Comparison of ENCODE assay signal across 12 mouse cellular contexts in genomic region chr11:76125386-76125785, GRCm38 (mm10). TPM values are rescaled to one million over a fixed set of nuclear protein-coding genes. Genes with fewer than 3 reads are reported as not detected.
A peak's percentile ranks its signal among the peaks of the same experiment; 100 is the strongest.
DNase-seq lines count a peak whose midpoint lies in the region; ATAC-seq and TF ChIP-seq lines count a peak whose summit lies in the region.
"Had no signal": no experiment of that assay in that cellular context is flagged by ENCODE, and none has a peak within 500 bp of the region (broad histone marks: within the 10 kb centered on the region; RNA-seq: fewer than 3 reads in every experiment).

No protein-coding gene starts in this region.

- peak; percentile 32; the same call in 1 of the 2 replicates for ATAC-seq in lung, postnatal 0 days

- intact Hi-C loops in gastrocnemius, adult 2 months (cut with DNase I), result no loop called here
- intact Hi-C loops in heart, postnatal 10 days (cut with DNase I), result no loop called here

- H3K9me3 ChIP-seq in lung, postnatal 0 days (ENCODE audit: low read length), result no peaks in the 10 kb centered on the region
- H3K9me3 ChIP-seq: kidney, embryonic 15.5 days; neural tube, embryonic 13.5 days had no signal

- H3K36me3 ChIP-seq in lung, postnatal 0 days (ENCODE audit: insufficient read depth, low read length), result no peaks in the 10 kb centered on the region

- H3K27me3 ChIP-seq in lung, postnatal 0 days (replicated peaks; ENCODE audit: insufficient read depth, low read length), result no peaks in the 10 kb centered on the region
- H3K27me3 ChIP-seq: kidney, embryonic 15.5 days; neural tube, embryonic 13.5 days had no signal

- H3K27ac ChIP-seq in gastrocnemius, adult 2 months, result peak overlapping the region; percentile 76
- no peak overlapping the region for H3K27ac ChIP-seq in lung, postnatal 0 days (ENCODE audit: low read length)
- H3K27ac ChIP-seq: kidney, embryonic 15.5 days; neural tube, embryonic 13.5 days had no signal

- no peak for TF ChIP-seq EP300 in lung, postnatal 0 days (IDR thresholded peaks at IDR 0.05)

- 43% methylated on average over 8 of the region's 8 CpGs for WGBS in lung, postnatal 0 days

- no peaks in the 10 kb centered on the region for H3K4me1 ChIP-seq in lung, postnatal 0 days (ENCODE audit: insufficient read depth, low read depth, low read length)
- H3K4me1 ChIP-seq: neural tube, embryonic 13.5 days had no signal

- DNase-seq in gastrocnemius, adult 2 months, result peak; percentile 51
- DNase-seq in gastrocnemius, postnatal 25 days, result no peak
- peak; percentile 56 for DNase-seq in lung, postnatal 0 days (ENCODE audit: low spot score)
- DNase-seq in lung, postnatal 36 days, result no peak
- peak; percentile 65 to 73 for DNase-seq in heart, postnatal 10 days
- DNase-seq in yolk sac, embryonic 10.5 days (ENCODE audit: low spot score), result peak; percentile 67
- no peak for DNase-seq in adrenal gland, postnatal 36 days
- DNase-seq in thymus, adult 18-20 months, result no peak
- DNase-seq: adrenal gland, postnatal 10 days; cerebellum, adult 18-20 months had no signal

- no peak overlapping the region for H3K4me2 ChIP-seq in lung, postnatal 0 days (replicated peaks; ENCODE audit: low read depth, low read length)
- H3K4me2 ChIP-seq: kidney, embryonic 15.5 days; neural tube, embryonic 13.5 days had no signal

- H3K4me3 ChIP-seq in gastrocnemius, adult 2 months, result peak overlapping the region; percentile 37
- H3K4me3 ChIP-seq in lung, postnatal 0 days (ENCODE audit: low read depth, low read length), result no peak overlapping the region
- H3K4me3 ChIP-seq: kidney, embryonic 15.5 days; neural tube, embryonic 13.5 days had no signal

- TF ChIP-seq CTCF in gastrocnemius, adult 2 months (IDR thresholded peaks at IDR 0.05), result no peak
- TF ChIP-seq CTCF in lung, postnatal 0 days (IDR thresholded peaks at IDR 0.05), result no peak

- H3K9ac ChIP-seq in lung, postnatal 0 days (replicated peaks; ENCODE audit: low read depth), result no peak overlapping the region
- H3K9ac ChIP-seq: kidney, embryonic 15.5 days; neural tube, embryonic 13.5 days had no signal

RNA-seq across cellular contexts. Expression of gene Vps53, which starts 54.1 kb away (rescaled TPM):
- total RNA-seq in gastrocnemius, adult 2 months (2021), result 10 to 100 TPM; 22.0 to 22.1 TPM
- total RNA-seq in gastrocnemius, postnatal 25 days (2021), result 10 to 100 TPM; 19.9 to 22.6 TPM
- polyA plus RNA-seq in lung, postnatal 0 days (2015; fragmentation: Nextera tagmentation; extraction: Ambion mirVana), result 28.5 and 29.7 TPM in 2 replicates
- 10 to 100 TPM; 31.0 to 32.7 TPM for total RNA-seq in heart, postnatal 10 days (2021)
- 10 to 100 TPM; 49.2 to 54.2 TPM for total RNA-seq in adrenal gland, postnatal 36 days (2021)

RNA-seq across cellular contexts. Expression of gene Fam57a, which starts 54.1 kb away (rescaled TPM):
- 1 to 10 TPM; 1.4 to 2.0 TPM for total RNA-seq in gastrocnemius, adult 2 months (2021)
- 1 to 10 TPM; 1.6 to 2.8 TPM for total RNA-seq in gastrocnemius, postnatal 25 days (2021)
- 27.0 and 33.8 TPM in 2 replicates for polyA plus RNA-seq in lung, postnatal 0 days (2015; fragmentation: Nextera tagmentation; extraction: Ambion mirVana)
- 1 to 10 TPM; 8.0 to 8.3 TPM for total RNA-seq in heart, postnatal 10 days (2021)
- 1 to 10 TPM; 4.8 to 4.9 TPM for total RNA-seq in adrenal gland, postnatal 36 days (2021)

Comparison
In these comparisons a context has a peak if more than half of its experiments do, and no peak if none do; other contexts are left out.
1. DNase-seq: peak in gastrocnemius, adult 2 months (single experiment), lung, postnatal 0 days (single experiment), heart, postnatal 10 days (2 of 2) and yolk sac, embryonic 10.5 days (single experiment); none in gastrocnemius, postnatal 25 days (single experiment), lung, postnatal 36 days (single experiment), adrenal gland, postnatal 36 days (0 of 2) and thymus, adult 18-20 months (0 of 2).